Mouse (Mus musculus): ENCODE data around the gene Grin1. TPM values are rescaled to one million over a fixed set of nuclear protein-coding genes. Genes with fewer than 3 reads are reported as not detected.

Grin1 gene
- polyA plus RNA-seq, 1 experiment from 2014 or later, result 0.25 TPM

- ATAC-seq (replicated peaks; ENCODE audit: insufficient number of reproducible peaks, insufficient read depth, low FRiP score, low read depth), result no peak
- Histone ChIP-seq H3K27ac (no peak overlapping the region), H3K27me3 (no peaks in the 10 kb centered on the region), H3K4me3 (no peak overlapping the region), H3K4me2 (no peak overlapping the region), H3K4me1 (replicated peaks) (no peaks in the 10 kb centered on the region), H3K9me3 (replicated peaks) (no peaks in the 10 kb centered on the region), H3K9ac (no peak overlapping the region), H3K36me3 (peaks cover 97% of the 10 kb centered on the region)
- 61% methylated on average over 13 of the region's 13 CpGs for WGBS
Measured at GRCm38 (mm10) chr2:25278928-25279882, 39.8 kb downstream of the Grin1 start.

GRCm38 (mm10) chr2:25273010-25273409 lies 46.0 kb downstream of the Grin1 start:
- H3K27ac ChIP-seq, result peak overlapping the region; percentile 92
- 28% methylated on average over 15 of the region's 16 CpGs for WGBS
- no peak for ATAC-seq (replicated peaks; ENCODE audit: insufficient number of reproducible peaks, insufficient read depth, low FRiP score, low read depth)
- H3K9ac ChIP-seq, result peak overlapping the region; percentile 75
- peak overlapping the region; percentile 96 for H3K4me3 ChIP-seq
- no peaks in the 10 kb centered on the region for H3K9me3 ChIP-seq (replicated peaks)
- peak overlapping the region; percentile 92 for H3K4me2 ChIP-seq
- peaks cover 21% of the 10 kb centered on the region for H3K4me1 ChIP-seq (replicated peaks)
- H3K27me3 ChIP-seq, result no peaks in the 10 kb centered on the region
- H3K36me3 ChIP-seq, result peaks cover 61% of the 10 kb centered on the region

GRCm38 (mm10) chr2:25272515-25272914 lies 46.5 kb downstream of the Grin1 start:
- Histone ChIP-seq H3K9ac (peak overlapping the region; percentile 75), H3K36me3 (peaks cover 56% of the 10 kb centered on the region), H3K27me3 (no peaks in the 10 kb centered on the region), H3K4me1 (replicated peaks) (peaks cover 24% of the 10 kb centered on the region), H3K4me3 (peak overlapping the region; percentile 96), H3K4me2 (peak overlapping the region; percentile 92), H3K9me3 (replicated peaks) (no peaks in the 10 kb centered on the region), H3K27ac (peak overlapping the region; percentile 92)
- WGBS, result under 1% methylated on average over 29 of the region's 29 CpGs
- ATAC-seq (replicated peaks; ENCODE audit: insufficient number of reproducible peaks, insufficient read depth, low FRiP score, low read depth), result peak; percentile 30

GRCm38 (mm10) chr2:25271827-25272511 lies 47.0 kb downstream of the Grin1 start, which contains the start of the genes Ssna1 and Anapc2:
Gene Ssna1 (minus strand): TSS chr2:25272438.
Gene Anapc2 (plus strand): TSS chr2:25272478.
- Histone ChIP-seq H3K9ac (peak within 1 kb of the TSS; percentile 88), H3K4me1 (replicated peaks) (peaks cover 30% of the 10 kb centered on the region), H3K27ac (peak within 1 kb of the TSS; percentile 92), H3K4me3 (peak within 1 kb of the TSS; percentile 96), H3K36me3 (peaks cover 51% of the 10 kb centered on the region), H3K9me3 (replicated peaks) (no peaks in the 10 kb centered on the region), H3K4me2 (peak within 1 kb of the TSS; percentile 92), H3K27me3 (no peaks in the 10 kb centered on the region)
- peak; percentile 97 for ATAC-seq (replicated peaks; ENCODE audit: insufficient number of reproducible peaks, insufficient read depth, low FRiP score, low read depth)
- under 1% methylated on average over 55 of the region's 55 CpGs for WGBS

- Histone ChIP-seq H3K4me1 (replicated peaks) (peaks cover 57% of the 10 kb centered on the region), H3K36me3 (peaks cover 16% of the 10 kb centered on the region; the same call in 1 of the 2 replicates), H3K27me3 (peaks cover 15% of the 10 kb centered on the region), H3K9ac (peak overlapping the region; percentile 11; the same call in 1 of the 2 replicates), H3K27ac (no peak overlapping the region), H3K9me3 (replicated peaks) (no peaks in the 10 kb centered on the region), H3K4me3 (no peak overlapping the region), H3K4me2 (no peak overlapping the region)
- ATAC-seq (replicated peaks; ENCODE audit: insufficient number of reproducible peaks, insufficient read depth, low FRiP score, low read depth), result no peak
- WGBS, result 74% methylated on average over 4 of the region's 4 CpGs
Measured at GRCm38 (mm10) chr2:25267746-25268309, 51.2 kb downstream of the Grin1 start.

- no peak overlapping the region for H3K4me2 ChIP-seq
- no peak overlapping the region for H3K4me3 ChIP-seq
- peak overlapping the region; percentile 11; the same call in 1 of the 2 replicates for H3K9ac ChIP-seq
- no peaks in the 10 kb centered on the region for H3K9me3 ChIP-seq (replicated peaks)
- no peak overlapping the region for H3K27ac ChIP-seq
- peaks cover 16% of the 10 kb centered on the region; the same call in 1 of the 2 replicates for H3K36me3 ChIP-seq
- H3K27me3 ChIP-seq, result peaks cover 15% of the 10 kb centered on the region
- no peak for ATAC-seq (replicated peaks; ENCODE audit: insufficient number of reproducible peaks, insufficient read depth, low FRiP score, low read depth)
- peaks cover 58% of the 10 kb centered on the region for H3K4me1 ChIP-seq (replicated peaks)
Measured at GRCm38 (mm10) chr2:25267241-25267640, 51.7 kb downstream of the Grin1 start.

GRCm38 (mm10) chr2:25266720-25267119 lies 52.3 kb downstream of the Grin1 start:
- 0 out of 2 replicates have a peak overlapping the region, but pooled peaks have one; percentile 31 for H3K4me2 ChIP-seq
- ATAC-seq (replicated peaks; ENCODE audit: insufficient number of reproducible peaks, insufficient read depth, low FRiP score, low read depth), result no peak
- no peaks in the 10 kb centered on the region for H3K9me3 ChIP-seq (replicated peaks)
- H3K9ac ChIP-seq, result no peak overlapping the region
- WGBS, result 26% methylated on average over 2 of the region's 2 CpGs
- peaks cover 61% of the 10 kb centered on the region for H3K4me1 ChIP-seq (replicated peaks)
- H3K27me3 ChIP-seq, result peaks cover 15% of the 10 kb centered on the region
- H3K4me3 ChIP-seq, result no peak overlapping the region
- H3K36me3 ChIP-seq, result peaks cover 16% of the 10 kb centered on the region; the same call in 1 of the 2 replicates
- H3K27ac ChIP-seq, result no peak overlapping the region

- H3K9ac ChIP-seq, result no peak overlapping the region
- peaks cover 15% of the 10 kb centered on the region for H3K27me3 ChIP-seq
- 56% methylated on average over 6 of the region's 6 CpGs for WGBS
- no peak overlapping the region for H3K4me3 ChIP-seq
- ATAC-seq (replicated peaks; ENCODE audit: insufficient number of reproducible peaks, insufficient read depth, low FRiP score, low read depth), result no peak
- H3K36me3 ChIP-seq, result peaks cover 16% of the 10 kb centered on the region; the same call in 1 of the 2 replicates
- H3K4me1 ChIP-seq (replicated peaks), result peaks cover 55% of the 10 kb centered on the region
- H3K4me2 ChIP-seq, result peak overlapping the region; percentile 31
- no peak overlapping the region for H3K27ac ChIP-seq
- H3K9me3 ChIP-seq (replicated peaks), result no peaks in the 10 kb centered on the region
Measured at GRCm38 (mm10) chr2:25265897-25266656, 52.9 kb downstream of the Grin1 start.

- H3K4me1 ChIP-seq (replicated peaks), result peaks cover 50% of the 10 kb centered on the region
- no peak overlapping the region for H3K27ac ChIP-seq
- H3K4me2 ChIP-seq, result no peak overlapping the region
- peaks cover 15% of the 10 kb centered on the region for H3K27me3 ChIP-seq
- H3K36me3 ChIP-seq, result peaks cover 7% of the 10 kb centered on the region; the same call in 1 of the 2 replicates
- no peak for ATAC-seq (replicated peaks; ENCODE audit: insufficient number of reproducible peaks, insufficient read depth, low FRiP score, low read depth)
- H3K4me3 ChIP-seq, result no peak overlapping the region
- 63% methylated on average over 3 of the region's 3 CpGs for WGBS
- no peak overlapping the region for H3K9ac ChIP-seq
- no peaks in the 10 kb centered on the region for H3K9me3 ChIP-seq (replicated peaks)
Measured at GRCm38 (mm10) chr2:25264851-25265250, 54.1 kb downstream of the Grin1 start.

GRCm38 (mm10) chr2:25264286-25264660 lies 54.7 kb downstream of the Grin1 start:
- H3K9ac ChIP-seq, result peak overlapping the region; percentile 67; the same call in 1 of the 2 replicates
- no peak overlapping the region for H3K27ac ChIP-seq
- peak overlapping the region; percentile 100 for H3K4me2 ChIP-seq
- H3K4me3 ChIP-seq, result no peak overlapping the region
- WGBS, result 75% methylated on average over 5 of the region's 5 CpGs
- no peak for ATAC-seq (replicated peaks; ENCODE audit: insufficient number of reproducible peaks, insufficient read depth, low FRiP score, low read depth)
- H3K27me3 ChIP-seq, result peaks cover 15% of the 10 kb centered on the region
- H3K4me1 ChIP-seq (replicated peaks), result peaks cover 50% of the 10 kb centered on the region
- H3K36me3 ChIP-seq, result peaks cover 1% of the 10 kb centered on the region; the same call in 1 of the 2 replicates
- H3K9me3 ChIP-seq (replicated peaks), result no peaks in the 10 kb centered on the region

Data from heart, embryonic 15.5 days (tissue).